Mouse (Mus musculus) lung, postnatal 36 days (tissue): ENCODE data around the gene Fank1.

Experiments
- DNase-seq: peaks from one replicate; pipeline ENCODE4 v3.0.0; 2022; ENCODE audit warnings: mixed read lengths

Fank1 gene

DNA sequence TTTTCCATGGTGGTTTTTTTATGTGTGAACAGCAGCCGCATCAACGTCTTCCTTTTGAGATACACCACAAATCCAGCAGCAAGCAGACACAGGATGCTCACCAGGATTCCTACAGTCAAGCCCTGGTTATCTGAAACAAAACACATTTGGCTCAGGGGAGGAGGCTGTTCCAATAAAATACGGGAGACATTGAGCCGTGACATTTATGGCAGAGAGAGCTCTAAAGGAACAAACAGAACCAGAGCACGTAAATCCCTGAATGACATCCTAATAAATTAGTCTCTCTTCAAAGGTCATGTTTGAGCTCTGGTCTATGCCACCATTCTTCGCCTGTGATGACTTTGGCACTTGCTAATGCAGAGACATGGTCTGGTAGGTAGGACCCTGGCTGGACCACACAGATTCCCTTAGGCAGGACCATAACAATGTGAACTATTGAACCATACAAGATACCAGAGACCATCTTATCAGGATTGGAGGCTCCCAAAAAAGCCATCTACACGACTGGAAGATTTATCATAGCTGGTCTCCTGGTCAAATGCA lies 133.2 kb downstream of the Fank1 start:
- no peak for DNase-seq

DNA sequence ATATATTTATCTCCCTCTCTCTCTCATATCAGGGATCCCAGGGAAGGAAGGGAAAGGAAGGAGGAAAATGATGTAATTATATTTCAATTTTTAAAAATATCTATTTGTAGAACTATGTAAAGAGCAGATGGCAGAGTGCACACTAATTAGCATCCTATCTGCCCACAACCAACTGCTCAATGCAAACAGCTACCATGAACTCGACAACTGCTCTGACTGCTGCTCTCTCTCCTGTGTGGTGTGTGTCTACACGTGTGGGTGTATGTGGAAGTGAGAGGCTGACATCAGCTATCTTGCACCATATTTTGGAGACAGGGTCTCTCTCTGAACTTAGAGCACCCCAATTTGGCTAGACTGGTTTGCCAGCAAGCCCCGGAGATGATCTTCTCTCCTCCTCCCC lies 135.2 kb downstream of the Fank1 start:
- no peak for DNase-seq

DNA sequence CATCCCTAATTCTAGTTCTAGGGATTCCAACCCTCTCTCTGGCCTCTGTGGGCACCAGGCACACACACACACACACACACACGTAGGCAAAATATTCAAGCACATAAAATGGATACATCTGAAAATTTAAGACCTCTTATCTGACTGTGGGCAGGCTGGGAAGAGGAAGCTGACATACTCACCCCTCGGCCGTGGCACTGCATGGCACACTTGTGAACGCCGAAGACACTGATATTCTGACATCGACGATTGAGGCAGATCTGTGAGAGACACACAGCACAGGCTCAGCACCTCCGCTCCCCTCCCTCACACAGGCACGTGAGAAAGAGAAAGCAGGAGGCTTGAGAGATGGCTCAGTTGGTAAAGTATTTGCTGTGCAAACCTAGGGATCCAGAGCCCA lies 139.6 kb downstream of the Fank1 start:
- DNase-seq, result no peak

DNA sequence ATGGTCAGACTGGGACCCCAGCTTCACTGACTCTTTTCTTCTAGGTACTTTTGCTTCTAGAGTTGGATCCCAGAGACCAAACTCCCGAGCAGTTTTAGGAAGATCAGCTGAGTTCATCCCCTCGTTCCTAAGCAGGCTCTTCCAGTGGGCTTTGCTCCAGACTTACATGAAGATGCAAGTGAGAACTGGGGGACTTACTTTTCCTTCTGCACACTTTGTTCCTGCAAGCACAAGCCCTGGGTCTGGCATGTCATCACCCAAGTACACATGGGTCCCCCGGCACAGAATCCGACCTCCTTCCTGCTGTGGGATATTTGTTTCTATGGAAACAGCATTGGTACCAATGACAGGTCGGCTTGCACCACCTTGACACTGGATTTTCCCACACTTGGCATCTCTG lies 142.6 kb downstream of the Fank1 start:
- DNase-seq, result no peak

DNA sequence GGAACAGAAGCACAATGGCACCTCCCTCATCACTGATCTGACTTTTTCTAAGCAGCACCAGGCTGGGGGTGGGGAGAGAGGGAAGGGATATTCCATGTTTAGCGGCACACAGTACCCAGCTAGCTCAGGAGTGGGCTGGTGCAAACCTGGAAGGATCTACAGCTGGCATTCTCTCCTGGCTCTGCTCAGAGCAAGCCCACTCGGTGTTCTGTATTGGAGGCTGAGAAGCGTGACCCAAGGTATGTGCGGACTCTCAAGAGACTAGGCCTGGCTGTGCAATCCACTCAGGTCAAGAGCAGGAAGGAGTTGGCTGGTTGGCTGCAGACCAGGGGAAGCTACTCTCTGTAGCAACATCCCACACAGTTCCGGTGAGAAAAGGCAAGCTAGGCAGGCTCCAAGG lies 143.3 kb downstream of the Fank1 start:
- peak; percentile 82 for DNase-seq

DNA sequence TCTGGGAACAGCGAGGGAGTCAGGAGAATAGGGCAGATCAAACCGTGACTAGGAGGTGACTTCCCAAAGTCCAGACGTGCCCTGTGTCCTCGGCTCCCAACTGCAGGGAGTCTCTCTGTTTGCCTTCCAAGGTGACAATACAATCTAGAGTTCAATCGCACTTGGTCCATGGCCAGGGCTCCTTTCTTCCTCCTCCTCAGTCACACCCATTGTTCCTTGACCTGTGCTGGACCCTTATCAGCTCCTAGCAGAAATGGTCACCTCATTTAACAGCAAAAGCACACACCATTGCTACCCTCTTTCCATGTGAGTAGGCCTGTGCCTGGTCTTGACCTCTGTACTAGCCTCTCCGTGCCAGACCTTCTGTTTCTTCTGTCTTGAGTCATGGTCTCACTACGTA lies 144.1 kb downstream of the Fank1 start:
- no peak for DNase-seq

DNA sequence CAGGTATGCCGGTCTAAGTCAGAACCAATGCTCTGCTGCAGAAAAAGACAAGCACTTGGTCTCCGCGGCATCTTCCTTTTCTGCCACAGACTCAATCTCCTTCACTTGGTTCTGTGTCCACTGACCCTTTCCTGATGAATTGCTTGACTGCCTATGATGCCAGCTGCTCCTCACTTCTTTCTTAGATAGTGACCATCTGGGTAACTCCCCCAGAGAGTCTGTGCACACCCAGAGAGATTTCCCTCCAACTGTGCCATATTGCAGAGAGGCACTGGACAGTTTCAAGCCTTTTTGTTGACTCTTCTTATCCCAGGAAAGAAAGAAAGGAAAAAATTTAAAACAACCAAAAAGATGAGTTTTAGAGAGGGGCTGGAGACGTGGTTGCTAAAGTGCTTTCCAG lies 144.6 kb downstream of the Fank1 start:
- DNase-seq, result no peak

DNA sequence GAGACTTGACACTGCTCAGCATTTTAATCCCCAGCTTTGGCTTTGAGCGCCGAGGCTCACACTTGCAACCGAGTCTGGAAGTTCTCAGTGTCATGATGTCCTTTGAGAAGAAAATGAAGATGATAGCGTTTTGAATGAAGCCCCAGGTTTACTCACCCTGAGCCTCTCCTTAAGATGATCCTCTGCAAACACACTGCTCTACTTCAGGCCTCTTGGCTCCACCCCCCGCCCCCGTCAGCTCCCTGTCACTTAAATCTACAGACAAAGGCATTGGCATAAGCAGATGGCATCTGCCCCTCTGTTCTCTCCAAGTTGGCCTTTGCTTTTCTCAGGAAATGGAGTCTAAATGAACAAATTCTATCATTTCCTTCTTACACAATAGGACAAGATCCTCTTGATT lies 147.3 kb downstream of the Fank1 start:
- DNase-seq, result peak; percentile 16

DNA sequence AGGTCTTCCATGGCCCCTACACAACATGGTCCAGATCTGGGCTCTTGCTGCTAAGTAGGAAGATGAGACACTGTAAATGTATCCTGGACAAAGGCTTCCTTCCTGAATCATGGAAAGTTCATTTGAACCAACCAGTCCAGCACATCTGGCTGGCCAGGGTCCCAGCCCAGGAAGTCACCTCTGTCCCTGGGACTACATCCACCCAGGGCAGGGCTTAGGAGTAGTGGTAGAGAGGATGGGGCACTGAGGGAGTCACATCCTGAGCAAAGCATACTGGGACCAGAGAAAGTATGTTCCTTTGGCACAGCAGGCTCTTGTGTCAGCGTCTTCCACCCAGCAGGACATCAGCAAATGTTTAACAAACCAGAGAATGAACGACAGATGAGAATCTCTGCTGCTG lies 149.1 kb downstream of the Fank1 start:
- no peak for DNase-seq

DNA sequence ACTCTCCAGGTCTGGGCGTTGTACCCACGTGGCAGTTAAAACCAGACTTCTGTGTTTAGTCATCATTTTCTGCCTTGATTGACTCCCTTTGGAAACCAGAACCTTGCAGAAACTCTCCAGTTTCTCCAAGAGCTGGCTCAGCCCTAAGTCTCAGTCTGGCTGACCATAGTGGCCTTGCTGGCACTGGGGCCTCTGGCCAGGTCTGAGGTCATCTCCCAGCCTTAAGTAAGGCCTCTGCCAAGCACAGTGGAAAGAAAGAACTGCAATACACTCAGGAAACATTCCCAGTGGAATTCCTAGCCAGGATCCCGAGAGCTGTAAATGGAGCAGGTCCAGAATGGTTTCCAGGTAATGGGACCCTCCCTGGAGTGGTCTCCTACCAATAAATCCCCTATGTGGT lies 152.3 kb downstream of the Fank1 start:
- DNase-seq, result no peak
